Mouse (Mus musculus) stomach, adult 2 months (tissue): ENCODE results near the gene Olfr1252. TPM values are rescaled to one million over a fixed set of nuclear protein-coding genes. Genes with fewer than 3 reads are reported as not detected.

Source experiments
- polyA plus RNA-seq: library from polyadenylated mRNA; depleted of rRNA; stranded (reverse); fragments of >200 nt; gene quantifications from 2 replicates; pipeline ENCODE4 v1.2.3, GENCODE M21; 2012; rRNA removed

Olfr1252 gene
- polyA plus RNA-seq = not detected in 2 replicates

GRCm38 (mm10) chr2:89724912-89725311 is at the start of gene Olfr1252:
Gene Olfr1252, minus strand, starts transcription at chr2:89725012.

GRCm38 (mm10) chr2:89756990-89757389 is 32.2 kb upstream of the Olfr1252 start, which contains the start of gene Olfr1253:
Gene Olfr1253, minus strand, starts transcription at chr2:89757090.

GRCm38 (mm10) chr2:89671836-89672235 is 53.0 kb downstream of the Olfr1252 start, which contains the start of gene Olfr1251:
Gene Olfr1251, minus strand, starts transcription at chr2:89671936.

Other genes with a start within 250 kb of the Olfr1252 start
- gene Olfr1241, start 237.9 kb downstream of the Olfr1252 start, polyA plus RNA-seq = not detected in 2 replicates
- gene Olfr1242, start 226.7 kb downstream of the Olfr1252 start, polyA plus RNA-seq = not detected in 2 replicates
- not detected in 2 replicates for gene Olfr1243, start 193.5 kb downstream of the Olfr1252 start, polyA plus RNA-seq
- not detected in 2 replicates for gene Olfr1245, start 146.6 kb downstream of the Olfr1252 start, polyA plus RNA-seq
- gene Olfr1246, start 131.9 kb downstream of the Olfr1252 start, polyA plus RNA-seq = not detected in 2 replicates
- gene Olfr1247, start 110.9 kb downstream of the Olfr1252 start, polyA plus RNA-seq = not detected in 2 replicates
- not detected in 2 replicates for gene Olfr1248, start 106.8 kb downstream of the Olfr1252 start, polyA plus RNA-seq
- gene Olfr1249, start 90.0 kb downstream of the Olfr1252 start, polyA plus RNA-seq = not detected in 2 replicates
- gene Olfr1250, start 63.5 kb downstream of the Olfr1252 start, polyA plus RNA-seq = not detected in 2 replicates
- not detected in 2 replicates for gene Olfr1251, start 53.1 kb downstream of the Olfr1252 start, polyA plus RNA-seq
- not detected in 2 replicates for gene Olfr1253, start 32.1 kb upstream of the Olfr1252 start, polyA plus RNA-seq
- not detected in 2 replicates for gene Olfr1254, start 68.6 kb upstream of the Olfr1252 start, polyA plus RNA-seq
- gene Olfr1255, start 87.0 kb upstream of the Olfr1252 start, polyA plus RNA-seq = not detected in 2 replicates
- gene Olfr1256, start 116.5 kb upstream of the Olfr1252 start, polyA plus RNA-seq = not detected in 2 replicates
- gene Olfr48, start 123.2 kb upstream of the Olfr1252 start, polyA plus RNA-seq = not detected in 2 replicates
- not detected in 2 replicates for gene Olfr1257, start 153.4 kb upstream of the Olfr1252 start, polyA plus RNA-seq
- not detected in 2 replicates for gene Olfr1258, start 202.3 kb upstream of the Olfr1252 start, polyA plus RNA-seq
- 0.03 TPM in 1 of 2 replicates, not detected in the other for gene Olfr1259, start 223.7 kb upstream of the Olfr1252 start, polyA plus RNA-seq
- not detected in 2 replicates for gene Olfr1260, start 249.3 kb upstream of the Olfr1252 start, polyA plus RNA-seq